Mouse (Mus musculus) cerebellum, adult 18-20 months (tissue): ENCODE measurements around the gene Cdyl.

Experiments
- DNase-seq, 2 experiments: peaks; one replicate each; pipeline ENCODE4 v3.0.0; 2021

Gene Cdyl

DNA sequence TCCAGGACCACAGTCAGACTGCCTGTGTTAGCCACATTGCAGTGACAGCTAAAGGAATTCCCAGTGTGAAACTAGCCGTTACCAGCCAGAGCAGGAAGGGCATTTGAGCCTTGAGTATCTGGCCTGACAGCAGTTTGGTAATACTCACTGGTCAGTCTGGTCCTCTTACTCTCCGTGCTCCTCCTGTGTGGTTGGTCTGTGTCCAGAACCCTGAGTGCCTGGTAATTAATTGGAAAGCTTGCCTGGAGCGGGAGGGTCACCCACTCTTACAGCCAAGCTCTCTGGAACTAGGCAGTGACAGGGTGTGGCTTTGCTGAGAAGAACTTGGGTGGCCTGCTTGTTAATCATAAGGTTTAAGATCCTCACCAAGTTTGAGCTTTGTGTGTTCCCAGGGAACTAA is 189.1 kb downstream of the Cdyl start:
- peak; percentile 41 to 47 for DNase-seq

DNA sequence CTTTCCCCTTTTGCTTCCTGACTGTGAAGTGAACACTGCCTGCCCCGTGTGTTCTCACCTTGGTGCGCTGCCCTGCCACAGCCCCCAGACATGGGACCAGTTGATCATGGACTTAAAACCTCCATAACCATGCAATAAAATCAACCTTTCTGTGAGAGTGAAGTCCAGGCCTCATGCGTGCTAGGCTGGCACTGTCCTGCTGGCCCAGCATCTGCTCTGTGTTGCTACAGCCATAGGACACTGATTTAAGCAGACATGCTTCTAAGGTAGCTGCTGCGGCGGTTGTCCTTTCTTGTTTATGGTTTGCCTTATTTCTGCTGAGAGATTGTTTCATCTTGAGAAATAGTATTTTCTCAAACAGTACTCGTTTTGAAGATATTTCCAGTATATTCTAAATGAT is 191.9 kb downstream of the Cdyl start:
- peak; percentile 26 to 33 for DNase-seq

DNA sequence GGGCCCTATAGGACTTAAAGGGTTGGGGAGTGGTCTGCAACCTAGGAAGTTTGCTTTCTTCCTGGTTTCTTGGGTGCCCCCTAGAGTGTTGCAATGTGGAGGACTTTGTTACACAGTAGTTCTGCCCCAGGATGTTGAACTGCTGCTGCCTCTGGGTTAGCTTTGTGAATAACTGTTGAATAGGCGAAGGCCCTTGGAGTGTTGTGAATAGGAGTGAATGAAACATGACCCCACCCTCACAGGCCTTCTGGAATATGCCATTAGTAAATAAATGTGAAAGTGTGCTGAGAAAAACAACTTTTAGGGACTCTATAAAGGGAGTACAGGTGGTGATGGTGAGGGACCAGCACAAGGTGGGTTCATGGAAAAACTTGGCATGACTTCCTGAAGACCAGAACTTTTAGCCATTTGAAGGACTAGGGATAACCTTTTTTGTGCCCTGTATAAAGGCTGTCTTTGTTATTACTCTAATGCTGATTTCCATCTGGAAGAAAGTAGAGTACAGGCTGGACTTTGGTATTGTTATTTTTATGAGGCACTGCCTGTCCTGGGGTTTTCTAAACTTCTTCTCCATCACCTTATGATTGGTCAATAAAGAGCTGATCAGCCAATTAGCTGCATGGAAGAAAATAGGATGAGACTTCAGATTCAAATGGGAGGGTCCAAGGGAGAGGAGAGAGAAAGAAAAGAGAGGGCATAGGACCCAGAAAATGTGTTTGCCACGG is 193.4 kb downstream of the Cdyl start:
- no peak for DNase-seq

GRCm38 (mm10) chr13:35857486-35857885 is 197.9 kb downstream of the Cdyl start:
- no peak for DNase-seq

DNA sequence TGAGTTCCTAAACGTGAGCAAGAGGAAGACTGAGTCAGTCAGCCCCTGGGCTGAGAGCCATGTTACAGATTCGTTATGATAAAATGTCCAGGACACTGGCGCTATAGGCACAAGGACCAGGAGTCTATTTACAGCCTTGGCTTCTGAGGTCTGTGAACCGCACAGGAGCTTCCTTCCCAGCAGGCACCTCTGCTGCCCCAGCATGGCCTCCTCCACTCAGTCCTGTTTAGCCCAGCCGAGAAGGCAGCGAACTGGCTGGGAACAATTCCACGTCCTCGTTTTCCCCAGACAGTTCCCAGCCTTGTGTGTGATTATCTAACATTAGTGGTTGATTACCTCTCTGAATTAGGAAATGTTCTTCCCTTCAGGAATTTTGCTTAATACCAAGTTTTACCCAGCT is 201.3 kb downstream of the Cdyl start:
- peak; percentile 41 to 51 for DNase-seq

- no peak for DNase-seq
Observed at GRCm38 (mm10) chr13:35870659-35871058, 211.0 kb downstream of the Cdyl start.

DNA sequence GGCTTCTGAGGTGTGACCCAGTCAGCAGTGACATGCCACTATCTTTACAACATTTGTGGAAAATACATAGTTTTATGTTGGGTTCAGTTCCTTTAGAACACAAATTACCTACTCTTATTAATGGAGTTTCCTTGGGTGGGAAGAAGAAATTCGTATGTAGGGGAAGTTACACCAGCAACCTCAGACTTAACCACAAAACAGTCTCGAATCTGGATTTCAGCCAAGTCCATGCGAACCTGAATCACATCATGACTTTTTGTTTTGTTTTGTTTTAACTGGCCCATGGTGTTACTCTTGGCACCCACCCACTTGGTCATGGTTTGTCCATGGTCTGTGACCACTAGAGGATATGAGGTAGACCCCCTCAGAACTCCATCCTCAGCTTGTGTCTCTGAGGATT is 211.5 kb downstream of the Cdyl start:
- no peak for DNase-seq

DNA sequence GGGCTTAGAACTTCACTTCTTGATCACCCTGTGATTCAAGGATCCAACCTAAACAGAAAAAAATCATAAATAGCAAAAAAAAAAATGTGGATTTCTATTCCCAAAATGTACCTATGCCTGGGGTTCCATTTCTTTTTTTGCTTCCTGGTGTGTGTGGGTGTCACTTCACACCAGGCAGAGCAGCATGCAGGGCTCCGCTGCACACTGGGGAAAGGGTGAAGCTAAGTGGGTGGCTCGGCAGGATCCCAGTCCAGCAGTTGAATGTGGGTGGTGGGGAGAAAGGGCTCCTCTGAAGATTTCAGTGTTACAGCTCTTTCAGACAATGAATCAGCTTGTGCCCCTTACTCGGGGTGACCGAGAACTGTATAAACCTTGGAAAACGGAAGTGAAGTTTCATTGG is 215.8 kb downstream of the Cdyl start:
- no peak for DNase-seq

- DNase-seq = no peak
Observed at GRCm38 (mm10) chr13:35878282-35878681, 218.6 kb downstream of the Cdyl start.

- no peak for DNase-seq
Observed at GRCm38 (mm10) chr13:35879068-35879467, 219.4 kb downstream of the Cdyl start.

- no peak for DNase-seq
Observed at GRCm38 (mm10) chr13:35879519-35879918, 219.9 kb downstream of the Cdyl start.

GRCm38 (mm10) chr13:35880555-35881046 is 221.0 kb downstream of the Cdyl start:
- DNase-seq = no peak

GRCm38 (mm10) chr13:35886121-35886725 is 226.6 kb downstream of the Cdyl start:
- peak; percentile 23 to 34 for DNase-seq

DNA sequence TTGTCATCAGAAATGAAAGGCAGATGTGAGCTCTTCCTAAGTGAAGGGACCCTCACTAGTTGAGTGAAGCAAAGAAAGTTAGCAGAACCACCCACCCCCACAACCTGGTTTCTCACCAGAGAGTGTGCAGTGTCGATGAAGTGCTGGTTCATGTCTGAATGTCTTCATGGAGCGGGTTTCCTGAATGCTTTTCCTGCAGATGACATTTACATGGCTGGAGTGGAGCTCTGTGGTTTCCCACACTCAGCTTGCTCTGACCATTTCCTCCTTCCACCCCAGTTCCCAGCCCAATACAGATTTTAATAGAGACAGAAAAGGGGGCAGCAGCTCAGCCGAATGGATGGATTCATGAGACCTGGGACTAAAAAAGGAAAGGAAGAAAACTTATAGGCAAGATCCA is 233.2 kb downstream of the Cdyl start:
- no peak for DNase-seq

DNA sequence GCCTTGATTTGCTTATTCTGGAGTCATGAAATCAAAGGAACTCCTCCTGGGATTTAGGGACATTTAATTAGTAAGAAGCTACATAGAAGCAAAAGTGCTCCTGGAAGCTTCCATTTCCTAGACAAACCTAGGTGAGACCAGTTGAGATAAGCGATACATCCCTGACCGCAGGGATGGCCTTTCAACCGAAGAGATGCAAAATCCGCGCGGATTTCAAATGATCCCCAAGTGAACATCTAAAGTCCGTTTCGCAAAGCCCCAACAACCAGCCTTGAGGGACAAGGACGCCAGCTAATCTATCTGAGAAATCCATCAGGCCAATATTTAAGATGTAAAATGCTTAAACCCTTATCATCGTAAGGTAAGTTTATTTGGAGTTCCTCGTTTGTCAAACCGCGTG is 245.7 kb downstream of the Cdyl start:
- DNase-seq = peak in 1 of 2 experiments; percentile 16

DNA sequence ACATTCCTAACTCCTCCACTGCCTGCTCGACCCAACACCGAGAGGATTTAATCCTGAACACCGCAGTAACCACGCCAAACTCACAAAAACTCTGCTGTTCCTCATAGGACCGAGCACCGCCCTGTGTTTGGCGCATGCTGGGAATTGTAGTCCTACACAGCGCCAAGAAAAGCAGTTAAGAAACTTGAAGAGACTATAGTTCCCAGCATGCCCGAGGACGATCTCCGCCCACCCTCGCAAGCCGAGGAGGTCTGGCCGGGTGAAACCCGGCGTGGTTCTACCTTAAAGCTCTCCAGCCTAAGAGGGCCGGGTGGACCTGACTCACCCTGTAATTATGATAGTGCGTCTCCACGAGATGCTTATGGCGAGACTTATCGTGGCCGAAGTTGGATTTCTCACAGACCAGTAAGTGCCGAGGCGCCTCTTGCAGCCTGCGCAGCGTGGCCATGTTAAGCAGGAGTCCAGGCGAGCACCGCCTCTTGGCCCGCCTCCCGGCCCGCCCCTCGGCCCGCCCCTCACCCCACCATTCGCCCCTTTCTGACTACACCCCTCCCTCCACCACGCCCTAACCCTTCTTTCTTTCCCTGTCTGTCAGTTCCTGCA is 246.3 kb downstream of the Cdyl start, which contains the start of gene Rpp40:
Gene Rpp40 (minus strand): TSS at position 481 of the 603 bp plus-strand sequence.
- peak; percentile 85 to 94 for DNase-seq

GRCm38 (mm10) chr13:35911476-35911875 is 251.8 kb downstream of the Cdyl start:
- DNase-seq = no peak
